Mouse (Mus musculus): ENCODE measurements at regions not wholly inside any gene's neighbourhood (a gene's known extent, or its start where the extent isn't known, plus 50 kb on each side); places are given as distances from the start of the nearest gene placed in this dataset.

DNA sequence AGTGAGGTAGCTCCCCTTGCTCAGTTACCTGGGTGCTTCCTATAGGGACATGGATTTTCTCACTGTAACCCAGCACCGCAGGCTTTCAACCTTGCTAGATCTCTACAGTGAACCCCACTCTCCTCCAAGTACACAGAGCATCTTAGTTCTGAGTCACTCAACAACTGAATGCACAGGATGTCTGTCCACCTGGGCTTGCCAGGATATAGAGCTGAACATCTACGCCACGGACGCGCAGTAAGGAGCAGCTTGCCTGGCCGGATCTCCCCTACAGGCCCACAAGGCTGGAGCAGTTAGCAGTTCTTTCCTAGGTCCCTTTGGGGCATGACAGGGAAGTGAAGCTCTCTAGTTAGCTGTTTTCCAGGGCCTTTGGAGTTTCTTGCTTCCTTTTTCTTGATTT, 147.5 kb upstream of the Tut7 start:
- Histone ChIP-seq H3K9me3 (ENCODE audit: control insufficient read depth, low read length) (no peaks in the 10 kb centered on the region), H3K27ac (no peak overlapping the region), H3K4me2 (ENCODE audit: low read depth) (no peak overlapping the region), H3K9ac (replicated peaks) (no peak overlapping the region), H3K27me3 (ENCODE audit: control insufficient read depth, insufficient read depth, low read length) (peaks cover 14% of the 10 kb centered on the region), H3K4me1 (replicated peaks; ENCODE audit: control insufficient read depth in 2 of 2, insufficient read depth in 2 of 2, low read length in 1 of 2) (no peaks in the 10 kb centered on the region), H3K36me3 (replicated peaks; ENCODE audit: control insufficient read depth, insufficient read depth, low read depth) (no peaks in the 10 kb centered on the region), H3K4me3 (ENCODE audit: insufficient read depth in 1 of 2, low read depth in 2 of 2, low read length in 2 of 2) (no peak overlapping the region)
- no peak for ATAC-seq (ENCODE audit: insufficient read depth)
- TF ChIP-seq CTCF (IDR thresholded peaks at IDR 0.05; ENCODE audit: low read depth) (no peak), EP300 (IDR thresholded peaks at IDR 0.05; ENCODE audit: low read depth) (no peak)
- WGBS (ENCODE audit: insufficient replicate concordance), result 43% methylated on average over 6 of the region's 6 CpGs
- no peak for DNase-seq (ENCODE audit: low read depth in 3 of 3, low spot score in 3 of 3)

DNA sequence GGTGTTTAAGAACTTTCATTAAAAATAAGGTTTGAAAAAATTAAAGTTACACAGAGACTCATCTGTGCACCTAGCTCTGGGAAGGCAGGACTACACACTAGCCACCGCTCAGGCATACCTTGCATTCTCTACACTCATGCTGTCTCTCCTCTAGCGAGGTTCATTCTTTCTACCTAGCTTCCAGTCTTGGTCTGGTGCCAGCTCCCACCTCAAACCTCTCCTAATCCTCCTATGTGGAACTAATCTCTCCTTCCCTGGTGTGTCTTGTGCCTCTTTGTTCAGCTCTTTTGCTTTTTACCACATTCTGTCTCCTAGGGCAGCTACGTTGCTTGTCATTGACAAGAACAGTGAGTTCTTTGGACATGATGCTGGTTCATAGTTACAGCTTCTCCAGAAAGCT, 146.5 kb upstream of the Tut7 start:
- ATAC-seq (ENCODE audit: insufficient read depth) (no peak), DNase-seq (ENCODE audit: low read depth in 3 of 3, low spot score in 3 of 3) (no peak)
- Histone ChIP-seq H3K9me3 (ENCODE audit: control insufficient read depth, low read length) (no peaks in the 10 kb centered on the region), H3K36me3 (replicated peaks; ENCODE audit: control insufficient read depth, insufficient read depth, low read depth) (no peaks in the 10 kb centered on the region), H3K4me3 (ENCODE audit: insufficient read depth in 1 of 2, low read depth in 2 of 2, low read length in 2 of 2) (no peak overlapping the region), H3K4me2 (ENCODE audit: low read depth) (no peak overlapping the region), H3K27me3 (ENCODE audit: control insufficient read depth, insufficient read depth, low read length) (peaks cover 14% of the 10 kb centered on the region), H3K9ac (replicated peaks) (no peak overlapping the region), H3K4me1 (replicated peaks; ENCODE audit: control insufficient read depth in 2 of 2, insufficient read depth in 2 of 2, low read length in 1 of 2) (no peaks in the 10 kb centered on the region), H3K27ac (no peak overlapping the region)
- TF ChIP-seq EP300 (IDR thresholded peaks at IDR 0.05; ENCODE audit: low read depth) (no peak), CTCF (IDR thresholded peaks at IDR 0.05; ENCODE audit: low read depth) (no peak)
- WGBS (ENCODE audit: insufficient replicate concordance), result 62% methylated on average over 3 of the region's 3 CpGs

DNA sequence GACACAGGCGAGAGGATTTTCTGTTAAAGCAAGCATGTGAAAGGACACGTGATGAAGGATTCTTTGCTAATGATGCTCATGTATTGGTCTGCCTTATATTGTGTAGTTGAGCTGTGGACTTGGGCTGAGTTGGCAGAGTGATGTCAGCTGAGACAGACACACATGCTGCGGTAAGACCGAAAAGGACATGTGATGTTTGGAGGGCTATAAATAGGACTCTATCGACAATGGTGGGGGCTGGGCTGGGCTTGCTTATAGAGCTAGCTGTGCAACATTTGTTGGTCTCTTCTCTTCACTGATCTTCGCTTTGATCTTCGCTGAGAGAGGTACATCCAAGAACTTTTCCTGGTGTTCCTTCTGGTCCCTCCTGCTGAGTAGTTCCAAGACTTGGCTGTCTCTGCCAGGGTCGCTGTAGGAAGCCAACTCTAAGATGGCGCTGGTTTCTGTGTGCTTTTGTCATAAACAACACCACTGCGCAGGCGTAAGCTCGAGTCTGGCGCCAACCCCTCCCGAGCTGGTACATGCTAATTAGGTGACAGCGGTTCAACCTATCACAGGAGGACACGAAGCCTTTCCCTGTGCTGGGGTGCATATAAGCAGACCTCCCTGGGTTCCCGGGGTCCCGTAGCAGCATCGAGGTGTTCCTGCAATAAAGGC, 145.8 kb upstream of the Tut7 start:
- ATAC-seq (ENCODE audit: insufficient read depth) (no peak), DNase-seq (ENCODE audit: low read depth in 3 of 3, low spot score in 3 of 3) (no peak)
- Histone ChIP-seq H3K4me3 (ENCODE audit: insufficient read depth in 1 of 2, low read depth in 2 of 2, low read length in 2 of 2) (no peak overlapping the region), H3K9me3 (ENCODE audit: control insufficient read depth, low read length) (no peaks in the 10 kb centered on the region), H3K27me3 (ENCODE audit: control insufficient read depth, insufficient read depth, low read length) (peaks cover 14% of the 10 kb centered on the region), H3K4me2 (ENCODE audit: low read depth) (no peak overlapping the region), H3K27ac (no peak overlapping the region), H3K9ac (replicated peaks) (no peak overlapping the region), H3K36me3 (replicated peaks; ENCODE audit: control insufficient read depth, insufficient read depth, low read depth) (no peaks in the 10 kb centered on the region), H3K4me1 (replicated peaks; ENCODE audit: control insufficient read depth in 2 of 2, insufficient read depth in 2 of 2, low read length in 1 of 2) (no peaks in the 10 kb centered on the region)
- no peak for TF ChIP-seq EP300 (IDR thresholded peaks at IDR 0.05; ENCODE audit: low read depth)
- TF ChIP-seq CTCF (IDR thresholded peaks at IDR 0.05; ENCODE audit: low read depth), result no peak
- WGBS (ENCODE audit: insufficient replicate concordance), result 66% methylated on average over 19 of the region's 19 CpGs

DNA sequence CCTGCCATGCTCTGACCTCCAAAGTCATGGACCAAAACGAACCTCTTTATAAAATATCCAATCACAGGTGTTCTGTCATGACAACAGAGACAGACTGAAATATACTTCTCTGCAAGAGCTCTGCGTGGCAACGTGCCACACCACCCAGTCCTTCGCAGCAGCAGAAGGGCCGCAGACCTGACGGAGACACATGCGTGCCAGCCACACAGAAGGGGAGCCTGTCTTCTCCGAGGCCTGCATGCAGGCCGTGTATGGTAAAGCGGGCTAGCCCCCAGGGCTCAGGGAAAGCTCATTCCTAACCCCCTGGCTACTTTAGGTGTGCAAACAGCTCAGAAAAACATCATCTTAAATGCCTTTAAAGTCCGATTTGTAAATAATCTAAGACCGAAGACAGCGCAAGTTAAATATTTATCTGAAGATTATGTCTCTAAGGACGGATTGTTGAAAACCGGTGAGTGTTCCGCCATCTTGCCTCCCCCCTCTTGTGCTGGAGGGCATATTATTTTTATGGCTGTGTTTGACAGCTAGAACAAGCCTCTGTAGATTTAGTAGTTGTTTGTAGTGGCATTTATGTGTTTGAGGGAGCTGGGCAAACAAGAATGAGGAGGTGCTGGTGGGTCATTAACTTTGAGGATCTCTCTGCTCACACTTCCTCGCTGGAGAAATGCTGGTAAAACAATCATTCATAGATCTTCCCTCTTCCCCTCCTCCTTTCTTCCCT, 143.7 kb upstream of the Tut7 start:
- DNase-seq (ENCODE audit: low read depth in 3 of 3, low spot score in 3 of 3) (no peak), ATAC-seq (ENCODE audit: insufficient read depth) (no peak)
- peaks cover 9% of the 10 kb centered on the region for H3K27me3 ChIP-seq (ENCODE audit: control insufficient read depth, insufficient read depth, low read length)
- H3K27ac ChIP-seq, result no peak overlapping the region
- H3K9ac ChIP-seq (replicated peaks), result no peak overlapping the region
- H3K4me3 ChIP-seq (ENCODE audit: insufficient read depth in 1 of 2, low read depth in 2 of 2, low read length in 2 of 2), result no peak overlapping the region
- no peak for TF ChIP-seq EP300 (IDR thresholded peaks at IDR 0.05; ENCODE audit: low read depth)
- TF ChIP-seq CTCF (IDR thresholded peaks at IDR 0.05; ENCODE audit: low read depth), result no peak
- WGBS (ENCODE audit: insufficient replicate concordance), result 72% methylated on average over 17 of the region's 17 CpGs
- H3K4me1 ChIP-seq (replicated peaks; ENCODE audit: control insufficient read depth in 2 of 2, insufficient read depth in 2 of 2, low read length in 1 of 2), result no peaks in the 10 kb centered on the region
- no peak overlapping the region for H3K4me2 ChIP-seq (ENCODE audit: low read depth)
- no peaks in the 10 kb centered on the region for H3K36me3 ChIP-seq (replicated peaks; ENCODE audit: control insufficient read depth, insufficient read depth, low read depth)
- no peaks in the 10 kb centered on the region for H3K9me3 ChIP-seq (ENCODE audit: control insufficient read depth, low read length)

DNA sequence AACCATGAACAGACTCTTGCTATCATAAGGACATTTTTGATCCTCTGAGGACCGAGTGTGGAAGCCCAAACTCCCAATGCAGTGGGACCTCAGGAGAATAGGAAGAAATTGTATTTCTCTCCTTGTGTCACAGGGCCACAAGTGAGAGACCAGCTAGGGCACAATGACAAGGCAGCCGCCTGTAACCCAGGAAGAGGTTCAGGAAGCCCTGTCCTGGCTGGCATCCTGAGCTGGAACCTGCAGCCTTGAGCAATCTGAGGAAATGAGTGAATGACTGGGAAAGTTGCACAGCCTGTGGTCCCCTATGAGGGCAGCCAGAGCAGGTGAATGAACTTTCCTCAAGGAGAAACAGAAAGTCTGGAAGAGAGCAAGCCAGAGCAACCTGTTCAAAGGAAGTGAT, 142.0 kb upstream of the Tut7 start:
- no peak for DNase-seq (ENCODE audit: low read depth in 3 of 3, low spot score in 3 of 3)
- WGBS (ENCODE audit: insufficient replicate concordance), result 44% methylated on average over 2 of the region's 2 CpGs
- TF ChIP-seq EP300 (IDR thresholded peaks at IDR 0.05; ENCODE audit: low read depth) (no peak), CTCF (IDR thresholded peaks at IDR 0.05; ENCODE audit: low read depth) (no peak)

More for the DNA sequence above, 142.0 kb upstream of the Tut7 start:
- H3K27ac ChIP-seq, result no peak overlapping the region
- no peak overlapping the region for H3K9ac ChIP-seq (replicated peaks)
- H3K27me3 ChIP-seq (ENCODE audit: control insufficient read depth, insufficient read depth, low read length), result peaks cover 5% of the 10 kb centered on the region; the same call in 1 of the 2 replicates
- H3K9me3 ChIP-seq (ENCODE audit: control insufficient read depth, low read length), result no peaks in the 10 kb centered on the region
- H3K4me1 ChIP-seq (replicated peaks; ENCODE audit: control insufficient read depth in 2 of 2, insufficient read depth in 2 of 2, low read length in 1 of 2), result no peaks in the 10 kb centered on the region
- no peak overlapping the region for H3K4me3 ChIP-seq (ENCODE audit: insufficient read depth in 1 of 2, low read depth in 2 of 2, low read length in 2 of 2)
- H3K36me3 ChIP-seq (replicated peaks; ENCODE audit: control insufficient read depth, insufficient read depth, low read depth), result no peaks in the 10 kb centered on the region
- ATAC-seq (ENCODE audit: insufficient read depth), result no peak
- no peak overlapping the region for H3K4me2 ChIP-seq (ENCODE audit: low read depth)
